Mouse (Mus musculus): ENCODE results near the gene G430095P16Rik. TPM values are rescaled to one million over a fixed set of nuclear protein-coding genes. Genes with fewer than 3 reads are reported as not detected.

G430095P16Rik gene
- polyA plus RNA-seq, 1 experiment from 2014 or later, result 0.84 TPM

DNA sequence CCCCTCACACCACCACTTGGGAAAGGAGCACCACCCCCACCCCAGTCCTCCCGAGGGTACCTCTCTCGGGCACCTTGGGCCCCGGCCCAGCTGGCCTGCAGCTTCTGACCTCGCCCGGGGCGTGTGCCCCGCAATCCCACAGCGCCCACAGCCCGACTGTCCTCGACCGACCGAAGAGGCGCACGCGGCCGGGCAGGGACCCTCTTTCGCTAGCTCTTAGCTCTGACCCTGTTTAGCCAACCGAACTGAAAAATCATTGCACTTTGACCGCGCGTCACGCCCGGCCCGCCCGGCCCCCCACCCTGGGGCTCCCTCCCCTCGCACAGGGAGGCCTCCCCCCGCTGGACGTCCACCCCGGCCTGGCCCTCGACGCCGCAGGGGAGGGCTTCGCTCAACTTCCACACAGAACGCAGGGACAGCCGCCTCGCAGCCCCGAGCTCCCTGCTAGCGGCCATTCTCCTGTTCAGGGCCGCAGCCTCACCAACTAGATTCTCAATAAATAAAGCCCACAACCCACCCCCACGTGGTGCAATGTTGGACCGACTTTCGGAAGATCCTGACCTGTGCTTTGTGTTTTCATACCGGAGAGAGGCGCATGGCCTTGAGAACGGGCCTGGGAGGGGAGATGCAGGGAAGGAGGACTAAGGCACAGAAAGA is 16.1 kb upstream of the G430095P16Rik start:
- H3K4me3 ChIP-seq (ENCODE audit: low read depth, low read length), result peak overlapping the region; percentile 19
- H3K36me3 ChIP-seq (ENCODE audit: control insufficient read depth, insufficient read depth, low read length), result no peaks in the 10 kb centered on the region
- ATAC-seq (ENCODE audit: insufficient read depth, low FRiP score, low TSS enrichment) (no peak), DNase-seq (ENCODE audit: low spot score) (peak; percentile 51)
- no peaks in the 10 kb centered on the region for H3K9me3 ChIP-seq (ENCODE audit: control insufficient read depth, low read length)
- peaks cover 32% of the 10 kb centered on the region for H3K4me1 ChIP-seq (ENCODE audit: control insufficient read depth, insufficient read depth, low read length)
- peak overlapping the region; percentile 47 for H3K9ac ChIP-seq (ENCODE audit: low read length)
- no peak overlapping the region for H3K27ac ChIP-seq (ENCODE audit: low read depth, low read length)
- peaks cover 86% of the 10 kb centered on the region for H3K27me3 ChIP-seq (ENCODE audit: control insufficient read depth, insufficient read depth, low read length)
- under 1% methylated on average over 44 of the region's 45 CpGs for WGBS
- peak overlapping the region; percentile 37 for H3K4me2 ChIP-seq (ENCODE audit: low read depth)

GRCm38 (mm10) chr8:84707267-84707883 is 15.4 kb upstream of the G430095P16Rik start:
- peak; percentile 27 for DNase-seq (ENCODE audit: low spot score)
- Histone ChIP-seq H3K9me3 (ENCODE audit: control insufficient read depth, low read length) (no peaks in the 10 kb centered on the region), H3K4me1 (ENCODE audit: control insufficient read depth, insufficient read depth, low read length) (peaks cover 39% of the 10 kb centered on the region), H3K9ac (ENCODE audit: low read length) (peak overlapping the region; percentile 47), H3K36me3 (ENCODE audit: control insufficient read depth, insufficient read depth, low read length) (no peaks in the 10 kb centered on the region), H3K4me2 (ENCODE audit: low read depth) (peak overlapping the region; percentile 37), H3K4me3 (ENCODE audit: low read depth, low read length) (peak overlapping the region; percentile 19), H3K27me3 (ENCODE audit: control insufficient read depth, insufficient read depth, low read length) (peaks cover 80% of the 10 kb centered on the region), H3K27ac (ENCODE audit: low read depth, low read length) (0 out of 2 replicates have a peak overlapping the region, but pooled peaks have one; percentile 4)
- ATAC-seq (ENCODE audit: insufficient read depth, low FRiP score, low TSS enrichment), result no peak
- WGBS, result 1% methylated on average over 21 of the region's 22 CpGs

GRCm38 (mm10) chr8:84708071-84708541 is 14.7 kb upstream of the G430095P16Rik start:
- 0 out of 2 replicates have a peak overlapping the region, but pooled peaks have one; percentile 10 for H3K4me3 ChIP-seq (ENCODE audit: low read depth, low read length)
- H3K4me1 ChIP-seq (ENCODE audit: control insufficient read depth, insufficient read depth, low read length), result peaks cover 42% of the 10 kb centered on the region
- no peaks in the 10 kb centered on the region for H3K36me3 ChIP-seq (ENCODE audit: control insufficient read depth, insufficient read depth, low read length)
- H3K9ac ChIP-seq (ENCODE audit: low read length), result peak overlapping the region; percentile 10; the same call in 1 of the 2 replicates
- no peak for ATAC-seq (ENCODE audit: insufficient read depth, low FRiP score, low TSS enrichment)
- H3K27me3 ChIP-seq (ENCODE audit: control insufficient read depth, insufficient read depth, low read length), result peaks cover 76% of the 10 kb centered on the region
- peak overlapping the region; percentile 37; the same call in 1 of the 2 replicates for H3K4me2 ChIP-seq (ENCODE audit: low read depth)
- under 1% methylated on average over 15 of the region's 15 CpGs for WGBS
- H3K27ac ChIP-seq (ENCODE audit: low read depth, low read length), result no peak overlapping the region
- no peaks in the 10 kb centered on the region for H3K9me3 ChIP-seq (ENCODE audit: control insufficient read depth, low read length)
- DNase-seq (ENCODE audit: low spot score), result peak; percentile 34

- H3K27ac ChIP-seq (ENCODE audit: low read depth, low read length), result no peak overlapping the region
- no peak overlapping the region for H3K4me3 ChIP-seq (ENCODE audit: low read depth, low read length)
- no peaks in the 10 kb centered on the region for H3K9me3 ChIP-seq (ENCODE audit: control insufficient read depth, low read length)
Observed at GRCm38 (mm10) chr8:84708774-84709475, 13.9 kb upstream of the G430095P16Rik start.

DNA sequence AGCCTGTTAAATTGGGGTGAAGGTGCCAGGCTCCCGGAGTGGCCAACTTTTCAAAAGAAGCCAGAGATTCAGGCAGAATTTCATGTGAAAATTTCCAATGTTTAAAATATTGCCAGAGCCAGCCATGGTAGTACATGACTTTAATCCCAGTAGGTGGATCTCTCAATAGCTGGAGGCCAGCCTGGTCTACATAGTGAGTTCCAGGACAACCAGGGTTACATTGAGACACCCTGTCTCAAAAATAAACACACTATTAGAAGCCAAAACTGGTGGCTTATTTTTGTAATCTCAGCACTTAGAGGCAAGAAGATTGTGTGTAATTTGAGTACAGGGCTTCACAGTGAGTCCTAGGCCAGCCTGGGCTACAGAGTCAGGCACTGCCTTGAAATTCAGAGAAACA is 12.9 kb upstream of the G430095P16Rik start:
- no peaks in the 10 kb centered on the region for H3K36me3 ChIP-seq (ENCODE audit: control insufficient read depth, insufficient read depth, low read length)
- no peak for ATAC-seq (ENCODE audit: insufficient read depth, low FRiP score, low TSS enrichment)
- 95% methylated on average over 1 of the region's 1 CpGs for WGBS
- no peaks in the 10 kb centered on the region for H3K9me3 ChIP-seq (ENCODE audit: control insufficient read depth, low read length)
- H3K4me3 ChIP-seq (ENCODE audit: low read depth, low read length), result no peak overlapping the region
- H3K4me2 ChIP-seq (ENCODE audit: low read depth), result no peak overlapping the region
- H3K27me3 ChIP-seq (ENCODE audit: control insufficient read depth, insufficient read depth, low read length), result peaks cover 76% of the 10 kb centered on the region
- H3K27ac ChIP-seq (ENCODE audit: low read depth, low read length), result no peak overlapping the region
- no peak for DNase-seq (ENCODE audit: low spot score)
- no peak overlapping the region for H3K9ac ChIP-seq (ENCODE audit: low read length)
- H3K4me1 ChIP-seq (ENCODE audit: control insufficient read depth, insufficient read depth, low read length), result peaks cover 51% of the 10 kb centered on the region

More at GRCm38 (mm10) chr8:84708774-84709475, 13.9 kb upstream of the G430095P16Rik start:
- 13% methylated on average over 12 of the region's 12 CpGs for WGBS
- H3K4me1 ChIP-seq (ENCODE audit: control insufficient read depth, insufficient read depth, low read length), result peaks cover 50% of the 10 kb centered on the region
- ATAC-seq (ENCODE audit: insufficient read depth, low FRiP score, low TSS enrichment) (peak; percentile 46), DNase-seq (ENCODE audit: low spot score) (peak; percentile 93)
- no peak overlapping the region for H3K4me2 ChIP-seq (ENCODE audit: low read depth)
- H3K36me3 ChIP-seq (ENCODE audit: control insufficient read depth, insufficient read depth, low read length), result no peaks in the 10 kb centered on the region
- peaks cover 76% of the 10 kb centered on the region for H3K27me3 ChIP-seq (ENCODE audit: control insufficient read depth, insufficient read depth, low read length)
- H3K9ac ChIP-seq (ENCODE audit: low read length), result no peak overlapping the region

DNA sequence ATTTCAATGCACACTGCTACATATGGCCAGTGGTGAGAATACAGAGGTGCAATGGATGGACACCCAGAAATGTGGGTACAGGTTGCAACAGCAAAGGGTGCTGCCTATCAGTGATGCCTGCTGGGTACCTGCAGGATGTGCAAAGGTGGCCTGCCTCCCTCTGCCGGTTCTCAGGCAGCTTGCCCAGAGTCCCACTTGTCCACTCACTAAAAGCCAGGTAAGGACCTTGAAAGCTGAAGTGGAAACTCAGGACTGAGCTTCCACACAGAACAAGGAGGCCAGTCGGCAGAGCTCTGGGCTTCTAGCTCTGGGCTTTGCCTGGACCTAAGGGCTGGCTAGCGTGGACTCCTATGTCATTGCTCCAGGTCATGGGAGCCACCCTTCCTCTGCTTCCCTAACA is 11.5 kb upstream of the G430095P16Rik start:
- 38% methylated on average over 3 of the region's 3 CpGs for WGBS
- H3K4me2 ChIP-seq (ENCODE audit: low read depth), result no peak overlapping the region
- DNase-seq (ENCODE audit: low spot score), result peak; percentile 21
- no peaks in the 10 kb centered on the region for H3K36me3 ChIP-seq (ENCODE audit: control insufficient read depth, insufficient read depth, low read length)
- peak overlapping the region; percentile 82 for H3K27ac ChIP-seq (ENCODE audit: low read depth, low read length)
- no peak overlapping the region for H3K4me3 ChIP-seq (ENCODE audit: low read depth, low read length)
- no peak for ATAC-seq (ENCODE audit: insufficient read depth, low FRiP score, low TSS enrichment)
- peaks cover 73% of the 10 kb centered on the region for H3K27me3 ChIP-seq (ENCODE audit: control insufficient read depth, insufficient read depth, low read length)
- H3K9ac ChIP-seq (ENCODE audit: low read length), result peak overlapping the region; percentile 48
- no peaks in the 10 kb centered on the region for H3K9me3 ChIP-seq (ENCODE audit: control insufficient read depth, low read length)
- peaks cover 55% of the 10 kb centered on the region for H3K4me1 ChIP-seq (ENCODE audit: control insufficient read depth, insufficient read depth, low read length)

DNA sequence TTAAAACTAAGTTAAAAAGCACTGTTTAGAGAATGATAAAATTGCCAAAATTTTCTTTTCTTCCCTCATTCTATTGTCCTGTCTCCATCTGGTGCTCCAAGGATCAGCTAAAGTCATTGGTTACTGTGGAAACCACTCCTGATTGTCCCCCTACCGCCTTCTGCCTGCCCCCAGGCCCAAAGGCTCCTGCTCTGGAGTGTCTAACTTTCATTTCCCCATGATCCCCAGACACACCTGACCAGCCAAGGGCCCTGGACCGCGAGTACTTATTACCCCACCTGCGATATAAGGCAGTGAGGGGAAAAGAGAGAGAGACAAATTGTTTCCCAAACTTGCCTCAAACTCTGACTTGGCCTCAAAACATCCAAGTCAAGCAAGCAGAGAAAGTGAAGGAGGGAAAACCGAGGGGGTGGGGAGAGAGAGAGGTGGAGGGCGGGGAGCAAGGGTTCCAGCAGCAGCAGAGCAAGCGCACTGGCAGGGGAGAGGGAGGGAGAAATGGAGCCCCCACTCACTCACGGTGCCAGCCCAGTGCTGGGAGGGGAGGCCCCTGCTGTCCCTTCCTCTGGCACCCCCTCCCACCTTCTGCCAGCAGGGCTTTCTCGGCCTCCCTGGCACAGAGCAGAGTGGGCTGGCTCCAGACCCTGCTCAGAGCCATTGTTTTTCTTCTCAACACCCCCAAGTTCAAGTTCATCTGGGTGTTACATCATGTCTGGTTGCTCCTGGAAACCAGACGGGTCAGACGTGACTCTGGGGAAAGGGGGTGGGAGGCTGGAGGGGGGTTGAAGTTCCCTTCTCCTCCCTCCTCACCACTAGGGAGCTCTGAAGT is 10.7 kb upstream of the G430095P16Rik start:
- Histone ChIP-seq H3K4me1 (ENCODE audit: control insufficient read depth, insufficient read depth, low read length) (peaks cover 49% of the 10 kb centered on the region), H3K9me3 (ENCODE audit: control insufficient read depth, low read length) (no peaks in the 10 kb centered on the region), H3K4me2 (ENCODE audit: low read depth) (peak overlapping the region; percentile 12; the same call in 1 of the 2 replicates), H3K4me3 (ENCODE audit: low read depth, low read length) (no peak overlapping the region), H3K27ac (ENCODE audit: low read depth, low read length) (peak overlapping the region; percentile 82), H3K27me3 (ENCODE audit: control insufficient read depth, insufficient read depth, low read length) (peaks cover 72% of the 10 kb centered on the region), H3K36me3 (ENCODE audit: control insufficient read depth, insufficient read depth, low read length) (no peaks in the 10 kb centered on the region), H3K9ac (ENCODE audit: low read length) (peak overlapping the region; percentile 48)
- 14% methylated on average over 10 of the region's 11 CpGs for WGBS
- peak; percentile 87 for ATAC-seq (ENCODE audit: insufficient read depth, low FRiP score, low TSS enrichment)
- DNase-seq (ENCODE audit: low spot score), result peak; percentile 88

GRCm38 (mm10) chr8:84712759-84713120 is 10.1 kb upstream of the G430095P16Rik start:
- H3K27me3 ChIP-seq (ENCODE audit: control insufficient read depth, insufficient read depth, low read length), result peaks cover 72% of the 10 kb centered on the region
- no peak; the same call in 1 of the 2 replicates for ATAC-seq (ENCODE audit: insufficient read depth, low FRiP score, low TSS enrichment)
- H3K36me3 ChIP-seq (ENCODE audit: control insufficient read depth, insufficient read depth, low read length), result no peaks in the 10 kb centered on the region
- H3K4me1 ChIP-seq (ENCODE audit: control insufficient read depth, insufficient read depth, low read length), result peaks cover 43% of the 10 kb centered on the region
- no peaks in the 10 kb centered on the region for H3K9me3 ChIP-seq (ENCODE audit: control insufficient read depth, low read length)
- no peak overlapping the region for H3K4me3 ChIP-seq (ENCODE audit: low read depth, low read length)
- H3K9ac ChIP-seq (ENCODE audit: low read length), result no peak overlapping the region
- no peak overlapping the region for H3K4me2 ChIP-seq (ENCODE audit: low read depth)
- no peak for DNase-seq (ENCODE audit: low spot score)
- H3K27ac ChIP-seq (ENCODE audit: low read depth, low read length), result peak overlapping the region; percentile 68
- WGBS, result 29% methylated on average over 3 of the region's 3 CpGs

All from neural tube, embryonic 11.5 days (tissue).